In genomic region chr6:35297001-35297400, GRCm38 (mm10) we compare ENCODE assay signal across 9 mouse cellular contexts. TPM values are rescaled to one million over a fixed set of nuclear protein-coding genes. Genes with fewer than 3 reads are reported as not detected.
DNase-seq lines count a peak whose midpoint lies in the region; ATAC-seq and TF ChIP-seq lines count a peak whose summit lies in the region.
"Had no signal": no experiment of that assay in that cellular context is flagged by ENCODE, and none has a peak within 500 bp of the region (broad histone marks: within the 10 kb centered on the region; RNA-seq: fewer than 3 reads in every experiment).

No protein-coding gene starts in this region.

- H3K27me3 ChIP-seq in hindbrain, postnatal 0 days (ENCODE audit: insufficient read depth, low read length): no peaks in the 10 kb centered on the region
- no peaks in the 10 kb centered on the region for H3K27me3 ChIP-seq in hindbrain, embryonic 12.5 days
- no peaks in the 10 kb centered on the region for H3K27me3 ChIP-seq in intestine, embryonic 16.5 days (replicated peaks; ENCODE audit: control insufficient read depth, insufficient read depth, low read length)

- 15% methylated on average over 2 of the region's 2 CpGs for WGBS in hindbrain, postnatal 0 days
- 48% methylated on average over 2 of the region's 2 CpGs for WGBS in hindbrain, embryonic 12.5 days
- WGBS in intestine, embryonic 16.5 days: 58% methylated on average over 2 of the region's 2 CpGs

- DNase-seq in hindbrain, postnatal 0 days (ENCODE audit: low spot score): peak; percentile 54
- DNase-seq in adrenal gland, adult 2 months: peak; percentile 90
- peak; percentile 33 for DNase-seq in gastrocnemius, postnatal 25 days
- peak; percentile 19 to 23 for DNase-seq in layer of hippocampus, adult 8-10 months (ENCODE audit: low spot score in 2 of 2)
- DNase-seq in thymus, postnatal 36 days: no peak
- DNase-seq in embryo, embryonic 10 days (ENCODE audit: low spot score): no peak

- TF ChIP-seq CTCF in hindbrain, postnatal 0 days (IDR thresholded peaks at IDR 0.05; ENCODE audit: low read depth): no peak

- no peaks in the 10 kb centered on the region for H3K4me1 ChIP-seq in hindbrain, postnatal 0 days (ENCODE audit: insufficient read depth, low read length)
- no peaks in the 10 kb centered on the region; the same call in 1 of the 2 replicates for H3K4me1 ChIP-seq in hindbrain, embryonic 12.5 days
- H3K4me1 ChIP-seq in intestine, embryonic 16.5 days (ENCODE audit: control insufficient read depth, insufficient read depth, low read length): no peaks in the 10 kb centered on the region

- no peak overlapping the region for H3K9ac ChIP-seq in hindbrain, postnatal 0 days (replicated peaks; ENCODE audit: low read length)
- H3K9ac ChIP-seq in hindbrain, embryonic 12.5 days: no peak overlapping the region
- H3K9ac ChIP-seq in intestine, embryonic 16.5 days (ENCODE audit: low read depth, low read length): no peak overlapping the region

- H3K4me3 ChIP-seq in hindbrain, postnatal 0 days (ENCODE audit: low read length): no peak overlapping the region
- H3K4me3 ChIP-seq in hindbrain, embryonic 12.5 days: no peak overlapping the region
- no peak overlapping the region for H3K4me3 ChIP-seq in intestine, embryonic 16.5 days (ENCODE audit: low read length)

- H3K9me3 ChIP-seq in hindbrain, postnatal 0 days (ENCODE audit: low read length): no peaks in the 10 kb centered on the region
- no peaks in the 10 kb centered on the region for H3K9me3 ChIP-seq in hindbrain, embryonic 12.5 days (replicated peaks)
- H3K9me3 ChIP-seq in intestine, embryonic 16.5 days (ENCODE audit: control insufficient read depth, low read length): no peaks in the 10 kb centered on the region

- H3K4me2 ChIP-seq in hindbrain, postnatal 0 days (ENCODE audit: low read depth, low read length): no peak overlapping the region
- no peak overlapping the region for H3K4me2 ChIP-seq in hindbrain, embryonic 12.5 days (replicated peaks)
- no peak overlapping the region for H3K4me2 ChIP-seq in intestine, embryonic 16.5 days (ENCODE audit: low read depth, low read length)

- H3K36me3 ChIP-seq in hindbrain, postnatal 0 days (ENCODE audit: insufficient read depth, low read length): no peaks in the 10 kb centered on the region
- no peaks in the 10 kb centered on the region for H3K36me3 ChIP-seq in hindbrain, embryonic 12.5 days
- no peaks in the 10 kb centered on the region for H3K36me3 ChIP-seq in intestine, embryonic 16.5 days (ENCODE audit: control insufficient read depth, insufficient read depth, low read length)

- H3K27ac ChIP-seq in hindbrain, postnatal 0 days: no peak overlapping the region
- H3K27ac ChIP-seq in hindbrain, embryonic 12.5 days: no peak overlapping the region
- no peak overlapping the region for H3K27ac ChIP-seq in intestine, embryonic 16.5 days (ENCODE audit: low read length)

- peak; percentile 70 for ATAC-seq in hindbrain, postnatal 0 days
- ATAC-seq in hindbrain, embryonic 12.5 days (ENCODE audit: low FRiP score): no peak
- no peak for ATAC-seq in intestine, embryonic 16.5 days

RNA-seq across cellular contexts. Expression of gene Slc13a4, which starts 10.9 kb away (rescaled TPM):
- 13.7 and 22.2 TPM in 2 replicates for total RNA-seq in hindbrain, postnatal 0 days (2014; rRNA removed)
- polyA plus RNA-seq in hindbrain, postnatal 0 days (2015; fragmentation: Nextera tagmentation; extraction: Ambion mirVana): 14.2 and 14.6 TPM in 2 replicates
- polyA plus RNA-seq in hindbrain, embryonic 12.5 days (2016; fragmentation: Nextera tagmentation; extraction: Ambion mirVana): 0.77 and 1.3 TPM in 2 replicates
- total RNA-seq in adrenal gland, adult 2 months (2021): under 1 TPM; 0.35 to 0.45 TPM
- 0.76 and 1.4 TPM in 2 replicates for polyA plus RNA-seq in adrenal gland, adult 2 months (2012; rRNA removed)
- total RNA-seq in gastrocnemius, postnatal 25 days (2021): under 1 TPM; 0.18 to 0.27 TPM
- 10 to 100 TPM in 1 of 4 experiments, 1 to 10 TPM in 3; 7.1 to 11.5 (median 8.5) TPM for total RNA-seq in layer of hippocampus, adult 8-10 months (2022)
- 0.27 and 0.43 TPM in 2 replicates for polyA plus RNA-seq in intestine, embryonic 16.5 days (2015; fragmentation: Nextera tagmentation; extraction: Ambion mirVana)
- polyA plus RNA-seq: small intestine, adult 2 months had no signal

RNA-seq across cellular contexts. Expression of gene Fam180a, which starts 28.9 kb away (rescaled TPM):
- 0.68 and 1.5 TPM in 2 replicates for total RNA-seq in hindbrain, postnatal 0 days (2014; rRNA removed)
- polyA plus RNA-seq in hindbrain, postnatal 0 days (2015; fragmentation: Nextera tagmentation; extraction: Ambion mirVana): 2.9 and 3.2 TPM in 2 replicates
- 0.39 and 0.65 TPM in 2 replicates for polyA plus RNA-seq in hindbrain, embryonic 12.5 days (2016; fragmentation: Nextera tagmentation; extraction: Ambion mirVana)
- 1 to 10 TPM; 1.6 to 3.2 TPM for total RNA-seq in adrenal gland, adult 2 months (2021)
- polyA plus RNA-seq in adrenal gland, adult 2 months (2012; rRNA removed): 0.48 and 0.65 TPM in 2 replicates
- under 1 TPM; 0.32 to 0.56 TPM for total RNA-seq in gastrocnemius, postnatal 25 days (2021)
- total RNA-seq in layer of hippocampus, adult 8-10 months (2022): 1 to 10 TPM; 1.1 to 3.1 (median 1.9) TPM
- polyA plus RNA-seq in intestine, embryonic 16.5 days (2015; fragmentation: Nextera tagmentation; extraction: Ambion mirVana): 1.8 and 2.1 TPM in 2 replicates

Comparison
In these comparisons a context has a peak if more than half of its experiments do, and no peak if none do; other contexts are left out.
1. DNase-seq: peak in hindbrain, postnatal 0 days (single experiment), adrenal gland, adult 2 months (single experiment), gastrocnemius, postnatal 25 days (single experiment) and layer of hippocampus, adult 8-10 months (2 of 2); none in thymus, postnatal 36 days (0 of 2) and embryo, embryonic 10 days (single experiment).
2. RNA of gene Slc13a4, which starts 10.9 kb away (total RNA-seq): 13.7 to 22.2 TPM in hindbrain, postnatal 0 days and 7.1 to 11.5 TPM in layer of hippocampus, adult 8-10 months; 0.35 to 0.45 TPM in adrenal gland, adult 2 months and 0.18 to 0.27 TPM in gastrocnemius, postnatal 25 days; every median in the first group is over 4 times any median in the second.